ENCODE assay signal across 7 mouse cellular contexts in genomic region chr11:109330706-109331393, GRCm38 (mm10). TPM values are rescaled to one million over a fixed set of nuclear protein-coding genes. Genes with fewer than 3 reads are reported as not detected.
A peak's percentile ranks its signal among the peaks of the same experiment; 100 is the strongest.
DNase-seq lines count a peak whose midpoint lies in the region; ATAC-seq and TF ChIP-seq lines count a peak whose summit lies in the region.

No protein-coding gene starts in this region.

- no peaks in the 10 kb centered on the region for H3K4me1 ChIP-seq in lung, postnatal 0 days (ENCODE audit: insufficient read depth, low read depth, low read length)
- peaks cover 13% of the 10 kb centered on the region for H3K4me1 ChIP-seq in forebrain, embryonic 15.5 days
- H3K4me1 ChIP-seq in liver, embryonic 14.5 days (replicated peaks; ENCODE audit: control insufficient read depth in 2 of 2, insufficient read depth in 2 of 2, low read length in 1 of 2), result peaks cover 0 to 7% of the 10 kb centered on the region in 2 experiments; a peak in 1 of 4 replicates
- no peaks in the 10 kb centered on the region for H3K4me1 ChIP-seq in stomach, postnatal 0 days (replicated peaks; ENCODE audit: control insufficient read depth, insufficient read depth)

- no peaks in the 10 kb centered on the region for H3K36me3 ChIP-seq in lung, postnatal 0 days (ENCODE audit: insufficient read depth, low read length)
- no peaks in the 10 kb centered on the region for H3K36me3 ChIP-seq in forebrain, embryonic 15.5 days
- H3K36me3 ChIP-seq in liver, embryonic 14.5 days (replicated peaks; ENCODE audit: control insufficient read depth, insufficient read depth, low read depth), result no peaks in the 10 kb centered on the region
- H3K36me3 ChIP-seq in stomach, postnatal 0 days (ENCODE audit: control insufficient read depth, insufficient read depth, low read length), result no peaks in the 10 kb centered on the region

- no peak for DNase-seq in lung, postnatal 0 days (ENCODE audit: low spot score)
- no peak for DNase-seq in lung, postnatal 10 days
- no peak for DNase-seq in liver, embryonic 14.5 days (ENCODE audit: low read depth in 3 of 3, low spot score in 3 of 3)
- no peak for DNase-seq in stomach, postnatal 0 days (ENCODE audit: low spot score)
- no peak for DNase-seq in urinary bladder, postnatal 14 days (ENCODE audit: low spot score)
- DNase-seq in cerebellum, postnatal 4 days (ENCODE audit: low spot score in 2 of 2), result no peak

- WGBS in lung, postnatal 0 days, result 31% methylated on average over 17 of the region's 17 CpGs
- 39% methylated on average over 17 of the region's 17 CpGs for WGBS in forebrain, embryonic 15.5 days
- WGBS in liver, embryonic 14.5 days (ENCODE audit: insufficient replicate concordance), result 27% methylated on average over 17 of the region's 17 CpGs
- WGBS in stomach, postnatal 0 days, result 31% methylated on average over 17 of the region's 17 CpGs

- peak; percentile 19 for ATAC-seq in lung, postnatal 0 days
- ATAC-seq in forebrain, embryonic 15.5 days (replicated peaks), result peak; percentile 59; the same call in 1 of the 2 replicates
- peak; percentile 46 for ATAC-seq in liver, embryonic 14.5 days (ENCODE audit: insufficient read depth)
- ATAC-seq in stomach, postnatal 0 days (ENCODE audit: low FRiP score, low TSS enrichment), result no peak; the same call in 1 of the 2 replicates

- no peak for TF ChIP-seq EP300 in lung, postnatal 0 days (IDR thresholded peaks at IDR 0.05)
- no peak for TF ChIP-seq EP300 in liver, embryonic 14.5 days (IDR thresholded peaks at IDR 0.05; ENCODE audit: low read depth)
- no peak for TF ChIP-seq EP300 in stomach, postnatal 0 days (optimal IDR thresholded peaks at IDR 0.05)

- no peak overlapping the region for H3K4me3 ChIP-seq in lung, postnatal 0 days (ENCODE audit: low read depth, low read length)
- peak overlapping the region; percentile 12; the same call in 1 of the 2 replicates for H3K4me3 ChIP-seq in forebrain, embryonic 15.5 days
- no peak overlapping the region for H3K4me3 ChIP-seq in liver, embryonic 14.5 days (ENCODE audit: insufficient read depth in 1 of 2, low read depth in 2 of 2, low read length in 2 of 2)
- H3K4me3 ChIP-seq in stomach, postnatal 0 days (ENCODE audit: low read depth, low read length), result no peak overlapping the region

- H3K27ac ChIP-seq in lung, postnatal 0 days (ENCODE audit: low read length), result no peak overlapping the region
- no peak overlapping the region for H3K27ac ChIP-seq in forebrain, embryonic 15.5 days (replicated peaks)
- no peak overlapping the region for H3K27ac ChIP-seq in liver, embryonic 14.5 days
- no peak overlapping the region for H3K27ac ChIP-seq in stomach, postnatal 0 days (replicated peaks)

- H3K9ac ChIP-seq in lung, postnatal 0 days (replicated peaks; ENCODE audit: low read depth), result no peak overlapping the region
- no peak overlapping the region for H3K9ac ChIP-seq in forebrain, embryonic 15.5 days (replicated peaks)
- no peak overlapping the region for H3K9ac ChIP-seq in liver, embryonic 14.5 days (replicated peaks)
- no peak overlapping the region for H3K9ac ChIP-seq in stomach, postnatal 0 days (ENCODE audit: low read length)

- H3K27me3 ChIP-seq in lung, postnatal 0 days (replicated peaks; ENCODE audit: insufficient read depth, low read length), result no peaks in the 10 kb centered on the region
- no peaks in the 10 kb centered on the region for H3K27me3 ChIP-seq in forebrain, embryonic 15.5 days
- H3K27me3 ChIP-seq in liver, embryonic 14.5 days (ENCODE audit: control insufficient read depth, insufficient read depth, low read length), result no peaks in the 10 kb centered on the region
- no peaks in the 10 kb centered on the region for H3K27me3 ChIP-seq in stomach, postnatal 0 days (ENCODE audit: control insufficient read depth, insufficient read depth, low read length)

- no peaks in the 10 kb centered on the region for H3K9me3 ChIP-seq in lung, postnatal 0 days (ENCODE audit: low read length)
- no peaks in the 10 kb centered on the region for H3K9me3 ChIP-seq in forebrain, embryonic 15.5 days
- no peaks in the 10 kb centered on the region for H3K9me3 ChIP-seq in liver, embryonic 14.5 days (ENCODE audit: control insufficient read depth, low read length)
- no peaks in the 10 kb centered on the region for H3K9me3 ChIP-seq in stomach, postnatal 0 days (ENCODE audit: control insufficient read depth, low read length)

- no peak overlapping the region for H3K4me2 ChIP-seq in lung, postnatal 0 days (replicated peaks; ENCODE audit: low read depth, low read length)
- peak overlapping the region; percentile 37 for H3K4me2 ChIP-seq in forebrain, embryonic 15.5 days (replicated peaks)
- H3K4me2 ChIP-seq in liver, embryonic 14.5 days (ENCODE audit: low read depth), result peak overlapping the region; percentile 64
- H3K4me2 ChIP-seq in stomach, postnatal 0 days (replicated peaks; ENCODE audit: low read depth), result peak overlapping the region; percentile 70

- no peak for TF ChIP-seq CTCF in lung, postnatal 0 days (IDR thresholded peaks at IDR 0.05)
- TF ChIP-seq CTCF in liver, embryonic 14.5 days (IDR thresholded peaks at IDR 0.05; ENCODE audit: low read depth), result no peak
- TF ChIP-seq CTCF in stomach, postnatal 0 days (IDR thresholded peaks at IDR 0.05; ENCODE audit: low read depth), result no peak

RNA-seq across cellular contexts. Expression of gene Gna13, which starts 31.8 kb away (rescaled TPM):
- polyA plus RNA-seq in lung, postnatal 0 days (2015; fragmentation: Nextera tagmentation; extraction: Ambion mirVana), result 57.7 and 69.7 TPM in 2 replicates
- 17.4 and 18.5 TPM in 2 replicates for polyA plus RNA-seq in forebrain, embryonic 15.5 days (2015; fragmentation: Nextera tagmentation; extraction: Ambion mirVana)
- polyA plus RNA-seq in liver, embryonic 14.5 days (2012; rRNA removed), result 7.8 and 9.4 TPM in 2 replicates
- polyA plus RNA-seq in liver, embryonic 14.5 days (2014; fragmentation: Nextera tagmentation; extraction: Ambion mirVana), result 13.1 and 15.2 TPM in 2 replicates
- 46.5 and 49.5 TPM in 2 replicates for polyA plus RNA-seq in stomach, postnatal 0 days (2015; fragmentation: Nextera tagmentation; extraction: Ambion mirVana)

RNA-seq across cellular contexts. Expression of gene Rgs9, which starts 32.9 kb away (rescaled TPM):
- 3.0 TPM in 2 replicates for polyA plus RNA-seq in lung, postnatal 0 days (2015; fragmentation: Nextera tagmentation; extraction: Ambion mirVana)
- polyA plus RNA-seq in forebrain, embryonic 15.5 days (2015; fragmentation: Nextera tagmentation; extraction: Ambion mirVana), result 5.4 and 6.5 TPM in 2 replicates
- polyA plus RNA-seq in liver, embryonic 14.5 days (2012; rRNA removed), result 0.04 and 0.09 TPM in 2 replicates
- not detected in 2 replicates for polyA plus RNA-seq in liver, embryonic 14.5 days (2014; fragmentation: Nextera tagmentation; extraction: Ambion mirVana)
- 0.73 and 1.1 TPM in 2 replicates for polyA plus RNA-seq in stomach, postnatal 0 days (2015; fragmentation: Nextera tagmentation; extraction: Ambion mirVana)
